ENCODE assay signal across 35 mouse cellular contexts in genomic region chr8:116404571-116404970, GRCm38 (mm10).
"Had no signal": no experiment of that assay in that cellular context is flagged by ENCODE, and none has a peak within 500 bp of the region (broad histone marks: within the 10 kb centered on the region; RNA-seq: fewer than 3 reads in every experiment).

No protein-coding gene starts in this region.

- H3K27ac ChIP-seq: heart, embryonic 10.5 days; heart, embryonic 13.5 days; heart, embryonic 15.5 days; hindbrain, embryonic 10.5 days; hindbrain, embryonic 12.5 days; hindbrain, embryonic 13.5 days; hindbrain, embryonic 14.5 days; hindbrain, embryonic 15.5 days; hindbrain, postnatal 0 days; intestine, embryonic 15.5 days; kidney, postnatal 0 days; layer of hippocampus, adult 2 months had no signal

- H3K27me3 ChIP-seq: heart, embryonic 12.5 days; heart, embryonic 13.5 days; heart, embryonic 15.5 days; hindbrain, embryonic 12.5 days; hindbrain, embryonic 13.5 days; hindbrain, embryonic 15.5 days; intestine, embryonic 15.5 days; kidney, embryonic 15.5 days had no signal

- H3K4me2 ChIP-seq: heart, embryonic 11.5 days; heart, embryonic 12.5 days; heart, embryonic 13.5 days; heart, embryonic 15.5 days; hindbrain, embryonic 12.5 days; hindbrain, embryonic 13.5 days; hindbrain, embryonic 14.5 days; hindbrain, embryonic 15.5 days; intestine, embryonic 15.5 days; kidney, embryonic 15.5 days had no signal

- H3K36me3 ChIP-seq: heart, embryonic 10.5 days; heart, embryonic 12.5 days; heart, embryonic 13.5 days; heart, embryonic 15.5 days; hindbrain, embryonic 10.5 days; hindbrain, embryonic 12.5 days; hindbrain, embryonic 13.5 days; hindbrain, embryonic 15.5 days; intestine, embryonic 15.5 days; kidney, embryonic 15.5 days had no signal

- H3K9me3 ChIP-seq: heart, embryonic 10.5 days; heart, embryonic 12.5 days; heart, embryonic 13.5 days; heart, embryonic 15.5 days; hindbrain, embryonic 10.5 days; hindbrain, embryonic 12.5 days; hindbrain, embryonic 13.5 days; hindbrain, embryonic 15.5 days; intestine, embryonic 15.5 days; kidney, embryonic 15.5 days had no signal

- H3K9ac ChIP-seq: heart, embryonic 12.5 days; heart, embryonic 13.5 days; heart, embryonic 15.5 days; hindbrain, embryonic 12.5 days; hindbrain, embryonic 13.5 days; hindbrain, embryonic 14.5 days; hindbrain, embryonic 15.5 days; intestine, embryonic 15.5 days; kidney, embryonic 15.5 days had no signal

- ATAC-seq: hindbrain, embryonic 16.5 days; hindbrain, postnatal 0 days; inflammation-experienced regulatory T-cells, adult 6 months; intestine, embryonic 15.5 days; intestine, embryonic 16.5 days; intestine, postnatal 0 days had no signal

- H3K4me3 ChIP-seq: heart, embryonic 10.5 days; heart, embryonic 12.5 days; heart, embryonic 13.5 days; heart, embryonic 15.5 days; hindbrain, embryonic 10.5 days; hindbrain, embryonic 12.5 days; hindbrain, embryonic 13.5 days; hindbrain, embryonic 15.5 days; intestine, embryonic 15.5 days; kidney, embryonic 15.5 days; layer of hippocampus, adult 2 months had no signal

- DNase-seq: heart, postnatal 10 days; heart, postnatal 14 days; heart, postnatal 36 days; heart, postnatal 4 days; kidney, adult 11 months; kidney, adult 18-20 months; kidney, adult 2 months; kidney, adult 8-10 months; kidney, adult 9 months; kidney, postnatal 10 days; kidney, postnatal 14 days; kidney, postnatal 25 days; kidney, postnatal 36 days; kidney, postnatal 4 days; layer of hippocampus, adult 9-11 months; layer of hippocampus, postnatal 36 days had no signal

- H3K4me1 ChIP-seq: heart, embryonic 10.5 days; heart, embryonic 12.5 days; heart, embryonic 13.5 days; heart, embryonic 15.5 days; hindbrain, embryonic 10.5 days; hindbrain, embryonic 12.5 days; hindbrain, embryonic 13.5 days; hindbrain, embryonic 15.5 days; intestine, embryonic 15.5 days; kidney, embryonic 15.5 days had no signal
